Mouse (Mus musculus) olfactory bulb, adult 2 months (tissue): ENCODE measurements around the gene Angptl1.

Experiments
- CTCF ChIP-seq: fragments of 200-500 bp; IDR thresholded peaks from 2 replicates; pipeline ENCODE4 v1.5.1; 2012; ENCODE audit warnings: low read depth, mild to moderate bottlenecking, low read length, moderate library complexity; ENCODE audit not compliant: insufficient read depth
- POLR2A ChIP-seq: fragments of 200-500 bp; IDR thresholded peaks from 2 replicates; pipeline ENCODE4 v1.6.1; 2012; ENCODE audit warnings: mild to moderate bottlenecking, low read depth, low read length, moderate library complexity; ENCODE audit not compliant: insufficient read depth

- TF ChIP-seq CTCF (no peak), POLR2A (no peak)
Measured at GRCm38 (mm10) chr1:156856666-156857065, 18.3 kb downstream of the Angptl1 start.
